Mouse (Mus musculus): ENCODE measurements around the gene 2810004N23Rik. TPM values are rescaled to one million over a fixed set of nuclear protein-coding genes. Genes with fewer than 3 reads are reported as not detected.

2810004N23Rik gene
- total RNA-seq, 2 experiments from 2014 or later = 20.3 to 21.6 TPM

DNA sequence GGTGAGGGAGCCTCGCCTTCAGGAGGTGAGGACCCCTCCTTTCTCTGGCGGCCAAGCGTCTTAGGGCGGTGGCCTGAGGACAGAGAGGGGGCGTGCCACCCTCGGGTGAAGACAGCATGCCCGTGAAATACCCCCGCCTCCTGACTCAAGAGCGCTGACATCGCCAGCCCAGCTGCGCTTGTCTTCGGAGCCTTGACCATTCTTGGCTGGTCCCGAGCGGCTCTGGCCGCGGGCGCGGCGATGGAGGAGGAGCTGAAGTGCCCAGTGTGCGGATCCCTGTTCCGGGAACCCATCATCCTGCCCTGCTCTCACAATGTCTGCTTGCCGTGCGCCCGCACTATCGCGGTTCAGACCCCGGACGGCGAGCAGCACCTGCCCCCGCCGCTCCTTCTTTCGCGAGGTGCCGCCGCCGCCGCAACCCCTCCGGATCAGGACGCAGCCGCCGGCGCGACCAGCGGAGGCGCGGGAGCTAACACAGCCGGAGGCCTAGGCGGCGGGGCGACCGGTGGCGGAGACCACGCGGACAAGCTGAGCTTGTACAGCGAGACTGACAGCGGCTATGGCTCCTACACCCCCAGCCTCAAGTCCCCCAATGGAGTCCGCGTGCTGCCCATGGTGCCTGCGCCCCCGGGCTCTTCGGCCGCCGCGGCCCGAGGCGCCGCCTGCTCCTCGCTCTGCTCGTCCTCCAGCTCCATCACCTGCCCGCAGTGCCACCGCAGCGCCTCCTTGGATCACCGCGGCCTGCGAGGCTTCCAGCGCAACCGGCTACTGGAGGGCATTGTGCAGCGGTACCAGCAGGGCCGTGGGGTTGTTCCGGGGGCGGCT, 69.0 kb downstream of the 2810004N23Rik start:
- intact Hi-C loops (cut with DNase I) = loop anchor here (5.0 kb wide), 1 partner anchor 33 kb away; no protein-coding TSS in a partner anchor
- DNase-seq (ENCODE audit: low spot score in 2 of 2) = peak; percentile 16 to 38

DNA sequence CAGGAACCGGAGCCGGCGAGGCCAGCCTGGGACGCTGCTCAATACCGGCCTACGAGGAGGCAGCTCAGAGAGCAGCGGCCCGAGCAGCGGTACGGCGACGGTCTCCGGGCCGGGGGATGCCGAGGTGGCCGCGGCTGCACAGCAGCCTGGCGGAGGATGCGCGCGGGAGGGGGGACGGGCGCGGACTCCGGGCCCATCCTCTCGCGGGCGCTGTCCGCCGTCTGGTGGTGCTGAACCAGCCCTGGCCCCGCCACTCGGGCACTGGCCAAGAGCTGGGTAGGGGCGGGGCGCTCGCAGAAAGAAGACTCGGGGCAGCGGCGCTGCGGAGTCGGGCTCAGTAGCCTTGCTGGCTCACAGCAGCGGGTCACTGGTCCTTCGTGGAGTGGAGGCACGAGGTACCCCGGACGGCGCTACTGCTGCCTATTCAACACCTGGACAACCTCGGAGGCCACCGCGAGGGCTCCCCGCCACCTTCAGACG, 69.7 kb downstream of the 2810004N23Rik start:
- intact Hi-C loops (cut with DNase I) = loop anchor here (5.0 kb wide), 1 partner anchor 34 kb away; no protein-coding TSS in a partner anchor
- DNase-seq (ENCODE audit: low spot score in 2 of 2) = peak; percentile 56 to 73

DNA sequence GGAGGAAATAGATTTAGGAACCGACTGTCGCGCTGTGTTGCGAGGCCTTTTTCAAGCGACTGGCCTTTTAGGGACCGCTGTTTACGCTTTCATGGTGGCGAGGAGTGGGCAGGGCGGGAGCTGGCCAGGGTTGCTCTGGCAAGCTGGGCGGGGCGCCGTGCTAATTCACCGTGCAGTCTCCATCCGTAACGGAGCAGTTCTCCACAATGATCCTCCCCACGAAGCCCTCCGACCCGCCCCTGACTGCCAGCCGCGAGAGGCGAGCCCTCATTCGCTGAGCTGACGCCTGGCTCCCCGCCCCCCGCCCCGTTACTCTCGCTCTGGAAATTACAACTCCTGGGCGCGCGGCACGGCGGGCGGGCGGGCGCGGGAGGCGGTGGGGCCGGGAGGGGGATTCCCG, 70.2 kb downstream of the 2810004N23Rik start, which contains the start of gene Trim67:
Gene Trim67, plus strand, starts transcription at position 385 of the 400 bp plus-strand sequence.
- intact Hi-C loops (cut with DNase I) = loop anchor here (5.0 kb wide), 1 partner anchor 35 kb away; no protein-coding TSS in a partner anchor
- DNase-seq (ENCODE audit: low spot score in 2 of 2) = peak; percentile 54 to 55

DNA sequence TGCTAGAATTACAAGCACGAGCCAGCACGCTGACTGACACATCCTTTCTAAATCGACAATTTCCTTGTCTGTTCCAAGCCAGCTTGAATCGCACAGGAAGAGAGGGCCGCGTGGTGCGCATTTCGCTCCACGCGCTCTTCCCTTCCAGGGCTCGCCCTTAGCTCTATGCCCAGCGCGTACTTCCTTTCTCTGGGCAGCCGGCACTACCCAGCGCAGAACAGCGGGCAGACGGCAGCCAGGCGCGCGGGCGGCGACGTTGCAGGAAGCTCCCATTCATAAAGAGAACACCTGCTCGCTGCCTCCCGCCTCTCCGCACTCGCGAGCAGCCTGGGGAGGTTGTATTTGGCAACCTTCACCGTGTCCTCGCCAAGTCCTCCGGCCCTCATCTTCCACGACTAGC, 70.7 kb downstream of the 2810004N23Rik start:
- DNase-seq (ENCODE audit: low spot score in 2 of 2) = peak; percentile 58 to 69
- intact Hi-C loops (cut with DNase I) = loop anchor here (5.0 kb wide), 1 partner anchor 35 kb away; no protein-coding TSS in a partner anchor

DNA sequence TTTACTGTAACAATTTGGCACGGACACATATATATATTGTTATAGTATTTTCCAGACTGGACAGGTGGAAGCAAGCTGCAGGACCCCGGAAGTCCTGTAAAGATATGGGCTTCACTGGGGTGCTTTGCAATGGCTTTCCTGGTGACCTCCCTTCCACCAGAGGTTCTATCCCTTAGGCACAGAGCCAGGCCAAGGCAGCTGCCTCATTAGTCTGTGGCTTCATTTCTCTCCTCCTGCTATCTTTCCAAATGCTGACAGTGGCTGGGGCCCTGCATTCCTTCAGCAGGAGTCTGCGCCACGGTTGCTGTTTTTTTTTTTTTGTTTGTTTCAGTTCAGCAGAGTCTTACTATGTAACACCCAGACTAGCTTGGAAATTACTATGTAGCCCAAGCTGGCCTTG, 71.2 kb downstream of the 2810004N23Rik start:
- DNase-seq (ENCODE audit: low spot score in 2 of 2) = no peak
- intact Hi-C loops (cut with DNase I) = loop anchor here (5.0 kb wide), 1 partner anchor 36 kb away; no protein-coding TSS in a partner anchor

DNA sequence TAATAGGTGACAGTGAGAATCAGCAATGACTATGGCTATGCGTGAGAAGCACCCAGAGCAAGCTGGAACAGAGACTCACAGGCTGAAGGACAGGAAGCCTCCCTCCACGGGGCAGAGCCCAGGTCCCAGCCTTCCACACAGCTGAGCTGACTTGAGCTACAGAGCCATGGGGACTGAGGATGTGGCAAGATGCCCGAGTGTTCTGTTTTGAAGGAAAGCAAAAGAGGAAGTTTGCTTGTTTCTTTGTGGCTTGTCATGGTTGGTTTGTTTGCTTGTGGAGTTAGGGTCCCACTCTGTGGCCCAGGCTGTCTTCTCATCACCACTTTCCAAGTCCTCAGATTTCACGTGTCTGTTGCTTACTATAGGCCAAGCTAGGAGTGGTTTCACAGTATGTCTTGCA, 72.2 kb downstream of the 2810004N23Rik start:
- intact Hi-C loops (cut with DNase I) = loop anchor here (5.0 kb wide), 1 partner anchor 37 kb away; no protein-coding TSS in a partner anchor

More for the DNA sequence above, 72.2 kb downstream of the 2810004N23Rik start:
- no peak for DNase-seq (ENCODE audit: low spot score in 2 of 2)

Other genes starting within 250 kb of the 2810004N23Rik start
- 10 to 100 TPM; 50.5 to 55.8 TPM for gene 2310022B05Rik, start 199.8 kb downstream of the 2810004N23Rik start, total RNA-seq (2021)
- gene Ttc13, start 141.1 kb downstream of the 2810004N23Rik start, total RNA-seq (2021) = 10 to 100 TPM; 39.1 to 46.4 TPM
- gene Arv1, start 141.0 kb downstream of the 2810004N23Rik start, total RNA-seq (2021) = 10 to 100 TPM; 11.1 to 11.4 TPM
- under 1 TPM in 1 of 2 experiments, not detected in 1; 0.25 TPM for gene Fam89a, start 111.3 kb downstream of the 2810004N23Rik start, total RNA-seq (2021)
- gene Trim67, start 70.0 kb downstream of the 2810004N23Rik start, total RNA-seq (2021) = 1 to 10 TPM; 2.2 to 2.4 TPM
- gene Gnpat, start 87 bp downstream of the 2810004N23Rik start, total RNA-seq (2021) = 10 to 100 TPM; 49.6 to 55.2 TPM
- 10 to 100 TPM; 36.2 to 38.9 TPM for gene Exoc8, start 34.6 kb upstream of the 2810004N23Rik start, total RNA-seq (2021)
- 10 to 100 TPM; 12.7 to 12.9 TPM for gene Sprtn, start 34.8 kb upstream of the 2810004N23Rik start, total RNA-seq (2021)
- 10 to 100 TPM; 67.3 to 67.5 TPM for gene Egln1, start 86.2 kb upstream of the 2810004N23Rik start, total RNA-seq (2021)
- 100 to 1,000 TPM; 167 to 171 TPM for gene Tsnax, start 149.9 kb upstream of the 2810004N23Rik start, total RNA-seq (2021)
- gene Disc1, start 191.1 kb upstream of the 2810004N23Rik start, total RNA-seq (2021) = 1 to 10 TPM; 2.5 to 3.1 TPM

All from left cerebral cortex, postnatal 25 days (tissue).